Mouse (Mus musculus) heart, embryonic 13.5 days (tissue): ENCODE measurements around the gene Dop1a. TPM values are rescaled to one million over a fixed set of nuclear protein-coding genes. Genes with fewer than 3 reads are reported as not detected.
A peak's percentile ranks its signal among the peaks of the same experiment; 100 is the strongest.

Experiments
- ATAC-seq: fragments of 200-750 bp; cut with Nextera tagmentation; 2 replicates; pipeline ENCODE4 v1.8.0; 2017; ENCODE audit warnings: moderate TSS enrichment; ENCODE audit not compliant: insufficient number of reproducible peaks, low FRiP score, low TSS enrichment; ENCODE audit errors: extremely low read depth
- H3K27ac ChIP-seq: fragments of 300-500 bp; sonication (generic); replicated peaks from 2 replicates; pipeline ENCODE4 v1.5.1; 2015; ENCODE audit warnings: moderate library complexity, mild to moderate bottlenecking, inconsistent platforms
- H3K27me3 ChIP-seq: fragments of 300-500 bp; sonication (generic); replicated peaks from 2 replicates; pipeline ENCODE4 v1.6.1; 2015; ENCODE audit warnings: mild to moderate bottlenecking, inconsistent platforms
- H3K36me3 ChIP-seq: fragments of 300-500 bp; sonication (generic); 2 replicates; pipeline ENCODE4 v1.6.1; 2015; ENCODE audit warnings: mild to moderate bottlenecking, inconsistent platforms
- H3K4me1 ChIP-seq: fragments of 300-500 bp; sonication (generic); 2 replicates; pipeline ENCODE4 v1.6.1; 2015; ENCODE audit warnings: inconsistent platforms
- H3K4me2 ChIP-seq: fragments of 300-500 bp; sonication (generic); 2 replicates; pipeline ENCODE4 v1.6.1; 2015; ENCODE audit warnings: inconsistent platforms, mild to moderate bottlenecking, moderate library complexity
- H3K4me3 ChIP-seq: fragments of 300-500 bp; sonication (generic); 2 replicates; pipeline ENCODE4 v1.5.1; 2015; ENCODE audit warnings: moderate library complexity, mild to moderate bottlenecking, inconsistent platforms
- H3K9ac ChIP-seq: fragments of 300-500 bp; sonication (generic); 2 replicates; pipeline ENCODE4 v1.6.1; 2015; ENCODE audit warnings: inconsistent platforms, mild to moderate bottlenecking, moderate library complexity
- H3K9me3 ChIP-seq: fragments of 300-500 bp; sonication (generic); 2 replicates; pipeline ENCODE4 v1.6.1; 2016; ENCODE audit warnings: inconsistent platforms
- WGBS: fragments of 180-500 bp; shearing (Covaris S2); methylation state at CpG from one replicate; pipeline ENCODE4 v1.1.7; 2015; ENCODE audit warnings: mixed read lengths; 5-methylcytosine and 5-hydroxymethylcytosine counted together
- polyA plus RNA-seq: library from polyadenylated mRNA; unstranded; fragments of >200 nt; fragmentation: Nextera tagmentation; extraction: Ambion mirVana; gene quantifications from 2 replicates; pipeline ENCODE4 v1.2.1, GENCODE M21; 2015

The Dop1a gene
- polyA plus RNA-seq = 8.8 and 8.9 TPM in 2 replicates

- Histone ChIP-seq H3K4me1 (peaks cover 14% of the 10 kb centered on the region), H3K9me3 (no peaks in the 10 kb centered on the region), H3K27ac (peak within 1 kb of the TSS; percentile 58), H3K4me2 (peak within 1 kb of the TSS; percentile 76), H3K27me3 (peaks cover 9% of the 10 kb centered on the region), H3K4me3 (peak within 1 kb of the TSS; percentile 95), H3K36me3 (no peaks in the 10 kb centered on the region), H3K9ac (peak within 1 kb of the TSS; percentile 96)
- ATAC-seq = peak; percentile 83
- under 1% methylated on average over 93 of the region's 93 CpGs for WGBS
These were observed at the start of gene Dop1a for GRCm38 (mm10) chr9:86466990-86467870. Gene Dop1a (plus strand): TSS chr9:86467154.

- no peak overlapping the region for H3K27ac ChIP-seq
- H3K9me3 ChIP-seq = no peaks in the 10 kb centered on the region
- H3K9ac ChIP-seq = no peak overlapping the region
- no peaks in the 10 kb centered on the region for H3K4me1 ChIP-seq
- no peak overlapping the region for H3K4me3 ChIP-seq
- H3K4me2 ChIP-seq = no peak overlapping the region
- H3K27me3 ChIP-seq = no peaks in the 10 kb centered on the region
- 88% methylated on average over 1 of the region's 1 CpGs for WGBS
- ATAC-seq = no peak
- no peaks in the 10 kb centered on the region for H3K36me3 ChIP-seq
These were observed 49.0 kb upstream of the Dop1a start for GRCm38 (mm10) chr9:86417971-86418370.

GRCm38 (mm10) chr9:86419366-86419765 lies 47.6 kb upstream of the Dop1a start:
- no peak overlapping the region for H3K27ac ChIP-seq
- H3K9me3 ChIP-seq = no peaks in the 10 kb centered on the region
- no peak overlapping the region for H3K9ac ChIP-seq
- no peaks in the 10 kb centered on the region for H3K36me3 ChIP-seq
- H3K4me2 ChIP-seq = no peak overlapping the region
- H3K4me3 ChIP-seq = no peak overlapping the region
- 72% methylated on average over 6 of the region's 6 CpGs for WGBS
- ATAC-seq = no peak
- no peaks in the 10 kb centered on the region for H3K4me1 ChIP-seq
- H3K27me3 ChIP-seq = no peaks in the 10 kb centered on the region

GRCm38 (mm10) chr9:86423331-86423730 lies 43.6 kb upstream of the Dop1a start:
- H3K27me3 ChIP-seq = no peaks in the 10 kb centered on the region
- no peaks in the 10 kb centered on the region for H3K9me3 ChIP-seq
- no peaks in the 10 kb centered on the region for H3K4me1 ChIP-seq
- H3K27ac ChIP-seq = no peak overlapping the region
- H3K36me3 ChIP-seq = no peaks in the 10 kb centered on the region
- WGBS = 79% methylated on average over 4 of the region's 4 CpGs
- no peak overlapping the region for H3K4me3 ChIP-seq
- ATAC-seq = no peak
- no peak overlapping the region for H3K4me2 ChIP-seq
- H3K9ac ChIP-seq = no peak overlapping the region

- no peak for ATAC-seq
These were observed 31.4 kb upstream of the Dop1a start for GRCm38 (mm10) chr9:86435510-86435909.

GRCm38 (mm10) chr9:86436608-86437007 lies 30.3 kb upstream of the Dop1a start:
- ATAC-seq = no peak
- Histone ChIP-seq H3K4me3 (no peak overlapping the region), H3K27me3 (no peaks in the 10 kb centered on the region), H3K9ac (no peak overlapping the region), H3K4me1 (peaks cover 7% of the 10 kb centered on the region; the same call in 1 of the 2 replicates), H3K36me3 (no peaks in the 10 kb centered on the region), H3K4me2 (no peak overlapping the region), H3K27ac (no peak overlapping the region), H3K9me3 (no peaks in the 10 kb centered on the region)
- 91% methylated on average over 8 of the region's 8 CpGs for WGBS

More at GRCm38 (mm10) chr9:86435510-86435909, 31.4 kb upstream of the Dop1a start:
- peaks cover 7% of the 10 kb centered on the region; the same call in 1 of the 2 replicates for H3K4me1 ChIP-seq
- H3K4me3 ChIP-seq = no peak overlapping the region
- no peaks in the 10 kb centered on the region for H3K27me3 ChIP-seq
- WGBS = 89% methylated on average over 3 of the region's 3 CpGs
- H3K9me3 ChIP-seq = no peaks in the 10 kb centered on the region
- no peak overlapping the region for H3K4me2 ChIP-seq
- H3K9ac ChIP-seq = no peak overlapping the region
- no peak overlapping the region for H3K27ac ChIP-seq
- H3K36me3 ChIP-seq = no peaks in the 10 kb centered on the region

GRCm38 (mm10) chr9:86438337-86439009 lies 28.5 kb upstream of the Dop1a start:
- H3K9me3 ChIP-seq = no peaks in the 10 kb centered on the region
- no peak for ATAC-seq
- 43% methylated on average over 11 of the region's 11 CpGs for WGBS
- no peaks in the 10 kb centered on the region for H3K36me3 ChIP-seq
- H3K4me2 ChIP-seq = peak overlapping the region; percentile 54
- peak overlapping the region; percentile 63 for H3K27ac ChIP-seq
- H3K9ac ChIP-seq = no peak overlapping the region
- H3K4me3 ChIP-seq = peak overlapping the region; percentile 12
- peaks cover 7% of the 10 kb centered on the region; the same call in 1 of the 2 replicates for H3K4me1 ChIP-seq
- H3K27me3 ChIP-seq = no peaks in the 10 kb centered on the region

- H3K36me3 ChIP-seq = 0 out of 2 replicates have a peak, but pooled peaks cover 3% of the 10 kb centered on the region
- H3K9me3 ChIP-seq = peaks cover 3% of the 10 kb centered on the region; the same call in 1 of the 2 replicates
- no peak overlapping the region for H3K4me3 ChIP-seq
- ATAC-seq = no peak
- no peaks in the 10 kb centered on the region for H3K27me3 ChIP-seq
- H3K9ac ChIP-seq = no peak overlapping the region
- H3K4me1 ChIP-seq = peaks cover 11% of the 10 kb centered on the region
- no peak overlapping the region for H3K4me2 ChIP-seq
- H3K27ac ChIP-seq = no peak overlapping the region
- 70% methylated on average over 4 of the region's 4 CpGs for WGBS
These were observed 24.7 kb upstream of the Dop1a start for GRCm38 (mm10) chr9:86442248-86442647.

GRCm38 (mm10) chr9:86446847-86447246 lies 20.1 kb upstream of the Dop1a start:
- no peak overlapping the region for H3K9ac ChIP-seq
- H3K27me3 ChIP-seq = peaks cover 7% of the 10 kb centered on the region; the same call in 1 of the 2 replicates
- peaks cover 3% of the 10 kb centered on the region; the same call in 1 of the 2 replicates for H3K9me3 ChIP-seq
- H3K4me1 ChIP-seq = peaks cover 16% of the 10 kb centered on the region
- H3K36me3 ChIP-seq = 0 out of 2 replicates have a peak, but pooled peaks cover 3% of the 10 kb centered on the region
- 73% methylated on average over 7 of the region's 7 CpGs for WGBS
- no peak overlapping the region for H3K4me3 ChIP-seq
- ATAC-seq = no peak
- H3K27ac ChIP-seq = no peak overlapping the region
- H3K4me2 ChIP-seq = no peak overlapping the region

GRCm38 (mm10) chr9:86447431-86447830 lies 19.5 kb upstream of the Dop1a start:
- Histone ChIP-seq H3K4me1 (peaks cover 16% of the 10 kb centered on the region), H3K4me3 (no peak overlapping the region), H3K4me2 (no peak overlapping the region), H3K9ac (no peak overlapping the region), H3K27me3 (peaks cover 7% of the 10 kb centered on the region; the same call in 1 of the 2 replicates), H3K27ac (no peak overlapping the region), H3K36me3 (0 out of 2 replicates have a peak, but pooled peaks cover 3% of the 10 kb centered on the region), H3K9me3 (peaks cover 3% of the 10 kb centered on the region; the same call in 1 of the 2 replicates)
- no peak for ATAC-seq
- WGBS = 77% methylated on average over 8 of the region's 8 CpGs

GRCm38 (mm10) chr9:86449581-86449980 lies 17.4 kb upstream of the Dop1a start:
- ATAC-seq = no peak
- H3K4me2 ChIP-seq = peak overlapping the region; percentile 36; the same call in 1 of the 2 replicates
- no peak overlapping the region for H3K4me3 ChIP-seq
- H3K27ac ChIP-seq = no peak overlapping the region
- 5% methylated on average over 11 of the region's 11 CpGs for WGBS
- H3K36me3 ChIP-seq = 0 out of 2 replicates have a peak, but pooled peaks cover 3% of the 10 kb centered on the region
- peaks cover 16% of the 10 kb centered on the region for H3K4me1 ChIP-seq
- H3K9me3 ChIP-seq = peaks cover 3% of the 10 kb centered on the region; the same call in 1 of the 2 replicates
- H3K9ac ChIP-seq = no peak overlapping the region
- peaks cover 7% of the 10 kb centered on the region; the same call in 1 of the 2 replicates for H3K27me3 ChIP-seq
